Mouse (Mus musculus): ENCODE measurements at regions not wholly inside any gene's neighbourhood (a gene's known extent, or its start where the extent isn't known, plus 50 kb on each side); places are given as distances from the start of the nearest gene placed in this dataset.

DNA sequence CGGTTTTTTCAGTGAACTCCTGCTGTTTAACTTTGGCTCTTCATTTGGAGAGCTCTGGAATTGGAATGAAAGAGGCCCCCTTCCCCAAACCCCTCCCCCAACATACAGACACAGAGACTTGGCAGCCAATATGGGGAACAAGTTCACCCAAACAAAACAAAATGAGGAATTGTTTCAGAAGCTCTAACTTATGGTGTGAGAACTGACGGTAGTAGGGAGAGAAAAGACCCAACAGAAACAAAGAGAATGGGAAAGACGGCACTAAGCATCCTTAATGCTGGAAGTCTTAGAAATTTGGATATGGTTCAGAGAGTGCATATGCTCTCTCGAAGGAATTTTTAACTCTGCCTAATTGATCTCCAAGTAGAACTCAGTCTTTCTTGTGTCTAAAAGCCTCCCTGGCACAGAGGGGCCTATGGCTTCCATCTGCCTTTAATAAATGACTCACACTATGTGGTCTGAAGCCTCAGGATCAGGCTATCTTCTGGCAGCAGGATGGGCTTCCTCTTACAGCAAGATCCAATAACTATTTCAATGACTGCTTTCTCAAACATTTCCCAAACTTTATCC lies 438.2 kb upstream of the Map3k7 start:
- DNase-seq, result no peak

DNA sequence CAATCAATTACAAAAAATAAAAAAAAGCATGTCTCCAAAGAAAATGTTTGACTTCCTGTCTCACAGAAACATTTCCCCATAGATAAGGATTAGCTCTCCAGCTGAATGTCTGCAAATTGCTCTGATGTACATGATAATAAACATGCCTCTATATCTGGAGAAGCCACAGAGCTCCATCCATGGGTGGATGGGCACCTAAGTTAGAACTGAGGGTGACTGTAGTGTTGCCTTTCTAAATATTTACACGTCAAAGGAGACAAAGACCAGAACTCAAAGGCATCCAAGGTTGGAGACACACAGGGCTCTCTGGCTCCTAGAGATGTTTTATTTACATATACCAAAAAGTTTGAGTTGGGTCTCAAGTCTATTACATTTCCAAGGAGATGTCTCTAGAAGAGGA lies 427.1 kb upstream of the Map3k7 start:
- DNase-seq, result no peak

DNA sequence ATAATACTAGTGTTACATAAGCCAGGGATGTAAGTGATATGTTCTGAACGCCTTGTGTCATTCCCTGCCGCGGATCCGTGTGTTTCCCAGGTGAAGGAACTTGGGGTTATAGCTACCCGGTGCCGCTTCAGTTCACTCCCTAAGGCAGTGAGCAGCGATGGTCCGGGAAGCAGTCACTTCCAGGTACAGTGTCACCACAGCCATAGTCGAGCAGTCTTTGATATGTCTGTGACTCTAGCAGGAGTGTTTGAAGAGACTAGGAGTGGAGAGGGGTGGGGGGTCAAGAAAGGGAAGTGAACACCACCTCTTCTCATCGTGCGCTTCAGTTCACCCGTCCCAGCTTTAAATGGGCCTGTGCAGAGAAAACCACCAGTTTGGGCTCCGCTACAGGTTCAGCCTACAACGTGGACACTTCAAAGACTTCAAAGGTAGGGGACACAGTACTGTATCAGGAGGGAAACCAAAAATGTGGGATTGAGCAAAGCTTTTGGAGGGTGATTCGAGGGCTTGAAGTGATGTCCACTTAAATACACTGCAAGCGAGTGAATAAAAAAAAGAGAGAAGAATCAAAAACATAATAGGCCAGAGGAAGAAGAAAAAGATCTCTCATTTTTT lies 410.0 kb upstream of the Map3k7 start:
- no peak for DNase-seq

DNA sequence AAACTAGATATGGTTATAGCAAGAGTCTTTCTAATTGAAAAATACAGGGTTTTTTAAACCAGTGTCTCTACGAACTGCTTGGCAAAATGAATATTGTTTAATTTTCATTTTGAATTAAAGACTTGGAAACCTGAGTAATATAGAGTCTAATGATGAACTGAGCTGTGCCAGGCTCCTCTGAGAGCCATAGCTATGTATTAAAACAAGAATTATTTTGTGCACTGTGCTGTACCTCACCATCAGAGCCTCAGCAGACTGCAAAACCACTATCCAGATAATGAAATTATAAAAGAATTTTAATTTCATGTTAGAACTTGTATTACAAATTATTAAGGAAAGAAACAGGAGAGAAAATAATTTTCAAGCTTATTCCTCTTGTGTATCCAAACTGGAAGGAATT lies 408.8 kb upstream of the Map3k7 start:
- DNase-seq, result no peak

DNA sequence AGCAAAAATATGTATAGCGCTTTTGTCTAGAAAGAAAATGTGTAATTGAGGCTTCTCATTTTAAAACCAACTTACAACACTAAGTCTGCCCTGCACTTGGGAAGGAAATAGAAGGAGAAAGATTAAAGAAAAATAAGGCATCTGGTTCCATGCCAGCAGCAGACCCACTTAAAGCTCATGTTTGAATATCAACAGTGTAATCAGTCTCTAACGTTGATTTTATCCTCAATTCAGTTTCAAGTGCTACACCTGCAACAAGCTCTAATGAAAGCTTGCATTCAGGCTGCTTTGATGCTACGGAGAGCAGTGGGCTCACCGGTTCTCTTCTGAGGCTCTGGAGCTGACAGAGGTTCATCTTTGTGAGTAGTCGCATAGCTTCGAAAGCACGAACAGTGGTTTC lies 406.6 kb upstream of the Map3k7 start:
- no peak for DNase-seq

DNA sequence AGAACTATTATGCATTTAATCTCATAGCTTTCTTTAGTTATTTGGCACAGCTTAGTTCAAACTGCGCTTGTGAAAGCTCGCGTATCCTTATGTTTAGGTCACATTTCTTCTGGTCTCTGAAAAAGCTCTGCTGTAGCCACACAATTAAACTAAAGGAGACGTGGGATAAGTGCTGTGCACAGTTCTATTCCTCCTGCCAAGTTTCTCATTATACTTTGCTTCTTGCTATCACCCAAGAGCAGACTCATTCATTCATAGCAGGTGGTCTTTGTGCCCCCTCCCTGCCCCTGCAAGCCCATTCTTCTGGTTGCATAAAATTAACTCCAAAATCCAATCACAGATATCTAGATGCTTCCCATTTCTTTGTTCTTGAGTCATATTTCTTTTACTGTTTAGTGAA lies 403.6 kb upstream of the Map3k7 start:
- DNase-seq, result no peak

DNA sequence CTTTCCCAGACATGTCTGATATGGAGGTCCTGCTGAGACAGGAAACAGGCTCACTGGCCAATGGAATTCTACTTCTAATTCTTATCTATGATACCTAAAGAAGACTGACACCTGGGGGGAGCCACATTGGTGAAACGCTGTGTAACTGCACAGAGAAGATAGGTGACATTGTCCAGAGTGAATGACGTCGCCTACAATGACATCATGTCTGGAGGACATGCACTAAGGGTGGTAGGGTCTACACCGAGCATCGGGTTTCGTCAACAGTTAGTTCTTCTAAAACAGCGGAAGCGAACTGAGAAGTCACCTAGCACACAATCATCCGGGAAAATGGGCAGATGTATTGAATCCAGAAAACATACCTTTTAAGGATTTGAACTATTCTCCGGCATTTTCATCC lies 402.7 kb upstream of the Map3k7 start:
- DNase-seq, result no peak

DNA sequence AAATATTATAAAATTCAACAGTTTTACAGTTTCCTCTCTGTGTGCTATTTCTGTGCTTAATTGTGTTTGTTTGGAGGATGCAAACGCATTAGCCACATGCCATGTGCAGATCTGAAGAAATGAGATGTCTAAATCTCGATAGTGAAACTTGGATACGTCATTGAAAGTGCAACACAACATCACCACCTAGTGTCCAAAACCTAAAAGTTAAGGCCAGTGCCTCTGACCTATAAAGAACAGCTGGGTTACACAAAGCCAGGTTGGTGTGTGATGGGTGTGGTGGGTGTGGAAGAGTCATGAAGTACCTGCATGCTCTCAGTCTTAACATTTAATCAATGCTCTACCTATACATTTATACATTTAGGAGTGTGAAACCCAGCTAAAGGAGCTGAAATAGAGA lies 402.1 kb upstream of the Map3k7 start:
- peak; percentile 8 for DNase-seq

DNA sequence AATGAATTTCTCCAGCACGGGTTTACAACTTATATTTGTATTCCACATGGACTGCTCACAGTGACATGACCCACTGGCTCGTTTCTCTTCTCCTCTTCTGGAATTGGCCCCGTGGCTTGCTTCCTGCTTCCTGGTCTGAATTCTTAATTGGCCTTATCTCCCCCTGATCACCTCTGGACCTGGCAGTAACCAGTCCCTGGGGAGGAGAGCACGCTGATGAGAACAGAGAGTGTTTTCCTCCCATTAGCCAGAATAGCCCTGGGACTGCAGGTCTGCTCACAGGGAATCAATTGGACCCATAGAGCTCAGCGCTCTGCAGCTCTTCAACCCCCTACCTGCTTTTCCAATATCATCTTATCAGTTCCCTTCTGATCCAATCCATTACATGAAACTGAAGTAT lies 397.7 kb upstream of the Map3k7 start:
- DNase-seq, result no peak

DNA sequence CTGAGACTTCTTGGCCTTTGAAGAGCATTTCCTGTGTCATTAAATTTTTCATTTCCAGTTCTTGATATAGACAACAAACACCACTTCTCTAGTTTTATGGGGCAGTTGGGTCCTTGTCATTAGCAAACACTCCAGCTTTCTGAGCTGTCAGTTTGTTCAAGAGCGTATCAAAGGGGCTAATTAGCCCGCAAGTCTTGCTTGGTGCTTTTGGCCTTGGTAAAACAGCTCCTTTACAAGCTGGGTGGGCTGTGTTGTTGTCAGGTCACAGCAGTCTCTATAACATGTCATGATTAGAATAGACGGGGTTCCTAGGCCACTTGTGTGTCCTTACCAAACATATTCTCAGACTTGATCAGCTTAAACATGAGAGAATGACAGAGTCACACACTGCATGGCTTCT lies 397.1 kb upstream of the Map3k7 start:
- no peak for DNase-seq

DNA sequence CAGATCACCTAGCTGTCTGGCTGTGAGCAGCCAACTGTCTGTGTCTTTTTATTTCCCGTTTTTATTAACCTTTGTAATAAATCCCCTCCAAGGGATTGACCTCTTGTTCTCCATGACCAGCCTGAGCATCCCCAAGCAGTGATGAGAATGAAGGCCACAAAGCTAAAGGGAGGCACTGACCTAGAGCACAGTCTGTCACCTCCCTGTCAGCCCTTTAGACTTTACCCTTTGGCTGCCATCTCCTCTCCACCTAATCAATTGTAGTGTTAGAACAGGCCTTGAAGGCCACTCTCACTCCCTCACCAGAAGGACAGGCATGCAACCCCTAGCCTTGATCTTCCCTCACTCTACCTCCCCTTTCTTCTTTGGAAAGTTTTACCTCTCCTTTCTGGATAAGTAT lies 394.2 kb upstream of the Map3k7 start:
- no peak for DNase-seq

DNA sequence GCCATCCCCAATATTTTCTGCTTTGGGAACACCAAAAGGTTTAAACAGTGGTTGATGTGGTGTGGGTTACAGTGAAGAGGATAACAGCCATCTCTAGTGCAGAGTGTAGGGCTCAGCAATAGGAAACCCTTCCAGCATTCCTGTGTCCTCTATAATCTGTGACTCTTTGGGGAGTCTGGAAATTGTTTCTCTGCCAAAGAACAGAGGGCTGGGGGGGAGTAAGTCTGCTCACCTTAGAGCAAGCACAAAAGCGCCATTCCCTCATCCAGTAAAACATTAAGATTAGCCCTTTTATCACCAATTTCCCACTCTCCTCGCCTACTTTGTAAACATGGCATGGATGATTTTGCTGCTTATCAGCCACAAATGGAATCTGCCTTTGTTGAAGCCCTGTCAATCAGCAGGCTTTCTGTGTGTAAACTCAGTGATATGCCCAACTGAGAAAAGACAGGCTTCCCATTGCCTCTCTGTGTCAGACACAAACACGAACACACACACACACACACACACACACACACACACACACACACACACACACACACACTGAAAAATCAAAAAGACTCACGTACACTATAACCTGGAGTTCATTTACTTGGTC lies 386.8 kb upstream of the Map3k7 start:
- no peak for DNase-seq

DNA sequence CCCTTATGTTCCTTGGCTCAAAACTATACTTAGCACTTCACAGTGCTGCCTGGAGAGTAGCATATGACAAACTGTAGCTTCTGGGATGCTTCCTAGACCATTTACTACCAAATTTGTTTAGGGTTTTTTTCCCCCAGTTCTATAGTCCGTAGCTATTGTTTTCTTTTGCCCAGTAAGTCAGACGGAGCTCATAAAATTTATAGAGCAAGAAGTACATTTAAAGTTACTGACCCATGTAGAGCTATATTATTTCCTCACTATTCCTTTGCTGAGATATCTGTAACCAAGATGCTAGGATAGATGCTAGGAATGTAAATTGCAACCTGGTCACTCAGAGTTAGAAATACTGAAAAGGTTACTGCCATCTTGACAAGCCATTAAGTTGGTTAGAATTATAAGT lies 380.4 kb upstream of the Map3k7 start:
- no peak for DNase-seq

DNA sequence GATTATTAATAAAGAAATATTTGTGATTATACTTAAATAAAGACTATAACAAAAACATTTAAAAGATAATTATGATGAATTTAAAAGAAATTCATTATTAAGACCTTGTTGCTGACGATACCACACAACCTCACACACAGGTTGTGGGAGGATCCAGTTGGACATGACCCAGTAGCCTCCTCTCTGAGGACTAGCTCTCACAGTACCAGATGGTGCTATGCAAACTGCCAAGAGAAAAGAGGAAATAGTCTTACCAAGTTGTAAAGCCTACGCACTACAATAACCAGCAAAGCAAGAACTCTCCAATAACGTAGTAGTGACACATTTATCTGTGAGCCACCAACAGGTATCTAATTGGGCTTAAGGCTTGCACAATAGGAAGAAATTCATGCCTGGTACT lies 379.7 kb upstream of the Map3k7 start:
- DNase-seq, result no peak

DNA sequence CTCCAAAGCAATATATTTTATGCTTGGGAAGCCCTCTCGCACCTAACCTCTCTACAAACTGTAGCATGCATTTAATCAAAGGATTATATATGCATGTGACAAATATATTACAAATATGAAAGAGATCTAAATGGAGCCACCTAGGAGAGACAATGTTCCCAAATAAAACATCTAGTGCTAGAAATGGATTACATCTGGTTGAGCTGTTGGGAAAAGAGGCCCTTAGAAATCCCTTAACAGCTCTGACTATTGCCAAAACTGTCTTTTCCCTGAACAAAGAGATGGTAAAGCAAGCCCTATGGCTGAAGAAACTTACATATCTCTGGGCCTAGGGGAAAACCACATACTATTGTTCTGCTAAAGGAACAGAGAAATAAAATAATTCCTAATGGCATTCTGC lies 369.8 kb upstream of the Map3k7 start:
- DNase-seq, result no peak

DNA sequence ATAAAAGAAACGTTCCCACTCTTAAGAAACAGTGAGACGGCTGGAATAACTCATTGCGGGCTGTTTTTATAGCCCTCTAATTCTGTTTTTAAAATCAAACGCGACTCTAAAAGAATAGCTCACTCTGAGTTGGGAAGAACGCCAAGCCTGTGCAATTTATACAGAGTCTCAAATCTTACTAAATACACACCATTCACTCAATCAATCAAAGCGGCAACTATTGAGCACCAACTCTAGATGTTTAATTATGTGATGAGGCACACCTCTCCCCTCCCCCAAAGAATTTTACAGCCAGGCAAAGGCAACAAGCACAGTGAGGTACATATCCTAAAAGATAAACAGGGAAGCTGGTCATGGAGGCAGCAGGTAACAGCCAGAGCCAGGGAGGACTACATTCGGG lies 362.4 kb upstream of the Map3k7 start:
- DNase-seq, result peak; percentile 46

DNA sequence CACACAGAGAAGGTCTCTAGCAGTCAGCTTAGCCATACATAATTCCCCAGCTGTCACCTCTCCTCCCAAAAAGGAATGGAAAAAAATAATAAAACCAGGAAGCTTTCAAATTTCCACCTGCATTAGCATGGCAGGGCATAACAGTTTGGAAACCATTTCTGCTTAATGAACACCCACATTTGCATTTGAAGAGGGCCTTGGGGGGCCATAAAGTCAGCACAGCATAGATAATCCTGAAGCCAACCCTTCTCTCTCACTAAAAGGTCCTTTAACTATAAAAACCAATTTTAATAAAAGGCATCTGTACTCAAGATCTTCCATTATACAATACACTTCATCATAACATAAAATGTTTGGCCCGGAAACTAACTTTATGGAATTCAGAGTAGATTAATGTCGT lies 360.1 kb upstream of the Map3k7 start:
- no peak for DNase-seq

DNA sequence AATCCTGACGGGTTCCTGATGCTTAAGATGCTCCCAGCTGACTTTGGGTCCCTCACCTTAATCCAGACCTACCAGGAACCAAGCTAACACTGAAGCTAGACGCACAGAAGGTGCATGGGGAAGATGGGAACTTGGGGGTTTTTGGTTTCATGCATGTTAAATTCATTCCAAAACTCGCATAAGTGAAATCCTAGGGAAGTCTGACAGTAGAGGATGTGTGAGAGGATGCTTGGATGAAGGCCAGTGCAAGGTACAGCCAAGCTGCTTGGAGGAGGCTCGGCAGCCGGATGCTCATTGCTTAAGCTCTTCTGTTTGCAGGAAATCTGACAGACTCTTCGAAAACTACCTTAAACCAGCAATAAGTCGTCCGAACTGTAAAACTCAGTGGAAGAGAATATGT lies 355.1 kb upstream of the Map3k7 start:
- no peak for DNase-seq

DNA sequence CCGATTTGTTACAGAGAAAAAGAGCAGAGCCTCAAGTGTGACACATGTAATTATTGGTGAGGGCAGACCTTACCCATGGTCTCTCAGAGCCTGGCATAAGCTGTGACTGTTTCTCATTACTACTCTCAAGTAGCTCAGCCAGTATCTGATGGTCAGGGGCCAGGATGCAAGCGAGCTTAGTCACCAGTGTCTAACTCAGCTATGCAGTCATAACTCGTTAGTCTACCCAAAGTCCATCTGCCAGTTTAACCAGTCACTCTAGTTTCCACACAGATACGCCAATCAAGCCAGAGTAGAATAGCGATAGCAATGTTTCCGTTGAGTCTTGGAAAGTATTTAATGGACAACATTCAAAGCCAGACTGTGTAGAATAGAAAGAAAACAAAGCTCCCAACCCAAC lies 354.3 kb upstream of the Map3k7 start:
- DNase-seq, result no peak

DNA sequence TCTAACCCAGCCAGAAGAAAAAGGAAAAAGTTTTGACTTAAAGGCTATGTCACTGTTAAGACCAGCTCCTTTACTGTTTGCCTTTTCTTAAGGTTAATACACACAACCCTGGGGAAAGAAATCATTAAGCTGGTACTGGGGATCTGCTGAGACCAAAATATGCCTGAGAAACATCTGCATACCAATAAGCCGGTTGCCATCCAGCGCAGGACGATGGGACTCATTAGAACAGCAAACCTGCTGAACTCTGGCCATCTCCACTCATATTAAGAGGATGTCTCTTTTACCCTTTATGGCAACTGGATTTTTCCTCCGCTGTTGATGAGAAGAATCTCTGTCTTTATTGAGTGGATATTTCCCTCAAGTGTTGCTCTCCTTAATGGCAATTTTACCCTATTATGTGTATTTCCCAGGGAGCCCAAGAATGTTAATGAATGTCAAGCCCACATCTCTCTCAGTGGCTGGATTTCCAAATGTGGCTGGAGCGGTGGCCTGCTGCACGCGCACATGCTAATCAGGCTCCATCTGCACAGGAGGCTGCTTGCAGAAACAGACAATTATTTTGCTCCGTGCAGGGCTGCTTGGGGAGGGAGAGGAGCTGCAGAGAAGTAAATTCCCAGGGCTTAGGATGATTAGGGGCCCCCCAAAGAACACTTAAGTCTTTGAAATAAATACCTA lies 351.6 kb upstream of the Map3k7 start:
- DNase-seq, result no peak

DNA sequence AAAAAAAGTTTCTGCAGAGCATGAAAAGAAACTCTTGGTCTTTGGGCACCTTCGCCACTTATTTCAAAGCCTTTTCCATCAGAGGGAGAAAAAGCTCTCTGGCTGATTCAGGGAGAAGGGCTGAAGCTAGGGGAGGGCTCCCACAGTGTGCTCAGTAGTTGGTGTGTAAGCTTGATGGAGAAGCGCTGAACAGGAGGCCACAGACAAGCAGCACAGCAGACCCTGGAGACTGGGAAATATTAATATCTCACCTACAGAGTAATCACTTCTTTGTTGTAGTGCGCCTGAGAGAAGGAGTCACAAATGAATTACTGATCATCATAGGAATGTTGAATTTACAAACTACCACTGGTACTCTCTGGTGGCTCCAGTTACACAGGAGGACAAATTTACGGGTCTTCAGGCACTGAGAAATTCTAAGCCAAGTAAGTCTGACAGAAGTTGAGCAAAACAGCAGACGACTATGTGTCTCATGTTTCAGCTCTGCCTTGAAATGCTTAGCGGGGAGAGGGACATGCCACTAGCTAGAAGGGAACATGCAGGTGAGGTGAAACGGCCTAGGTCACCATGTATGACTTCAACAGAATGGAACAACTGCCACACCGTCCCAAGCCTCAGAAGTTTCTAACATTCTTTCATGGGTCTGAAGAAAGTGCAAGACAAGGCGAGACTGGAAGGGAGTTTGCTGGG lies 350.9 kb upstream of the Map3k7 start:
- DNase-seq, result no peak

DNA sequence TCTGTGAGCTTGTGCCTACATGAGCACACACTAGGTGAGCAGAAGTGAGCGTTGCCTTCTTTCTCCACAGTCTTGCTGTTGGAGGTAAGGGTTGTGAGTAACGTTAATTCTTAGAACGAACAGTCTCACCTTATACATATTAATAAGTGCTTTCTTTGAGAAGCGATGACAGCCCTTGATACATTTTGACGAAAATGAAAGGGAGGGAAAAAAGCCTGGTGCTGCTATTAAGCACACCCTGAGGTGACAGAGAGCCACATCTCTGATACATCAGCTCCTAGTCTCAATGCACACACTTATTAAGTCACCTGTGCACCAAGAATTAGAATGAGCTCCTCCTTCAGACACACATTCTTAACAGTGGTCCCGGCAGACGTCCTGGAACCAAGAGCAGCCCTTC lies 346.3 kb upstream of the Map3k7 start:
- no peak for DNase-seq

DNA sequence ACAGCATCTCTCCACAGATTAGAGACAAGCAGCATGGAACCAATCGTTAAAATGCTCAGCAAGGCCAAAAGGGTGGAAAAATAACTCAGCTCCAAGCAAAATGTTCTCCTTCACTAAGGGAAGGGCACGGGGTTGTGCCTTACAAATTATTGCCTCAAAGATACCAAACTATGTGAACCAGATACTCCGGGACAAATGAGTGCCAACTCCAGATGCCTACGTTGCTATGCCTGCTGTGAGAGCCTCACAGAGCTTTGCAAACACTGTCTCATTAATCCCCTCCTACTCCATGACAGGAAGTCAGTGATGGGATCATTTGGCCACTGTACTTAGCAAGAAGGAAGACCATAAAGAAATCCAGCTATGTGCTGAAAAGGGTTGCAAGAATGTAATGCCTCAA lies 345.9 kb upstream of the Map3k7 start:
- DNase-seq, result no peak

DNA sequence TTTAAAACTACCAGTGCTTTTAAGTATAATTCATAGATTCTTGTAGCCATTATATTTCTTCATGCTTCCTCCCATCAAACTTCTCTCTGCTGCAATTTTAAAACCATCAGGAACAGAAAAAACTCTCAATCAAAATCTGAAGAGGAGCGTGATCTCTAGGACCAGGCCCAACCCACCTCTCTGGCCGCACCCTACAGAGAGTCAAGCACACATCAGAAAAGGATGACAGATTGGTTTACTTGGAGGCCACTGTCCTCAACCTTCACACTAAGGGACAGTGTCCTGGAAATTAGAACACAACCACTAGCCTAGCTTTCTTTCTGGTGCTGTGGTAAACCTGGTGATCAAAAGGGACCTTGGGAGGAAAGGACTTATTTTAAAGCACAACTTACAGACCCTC lies 342.7 kb upstream of the Map3k7 start:
- DNase-seq, result no peak

All from kidney, postnatal 10 days (tissue).